Mouse (Mus musculus): Measurements from ENCODE around the gene Vav3.

DNA sequence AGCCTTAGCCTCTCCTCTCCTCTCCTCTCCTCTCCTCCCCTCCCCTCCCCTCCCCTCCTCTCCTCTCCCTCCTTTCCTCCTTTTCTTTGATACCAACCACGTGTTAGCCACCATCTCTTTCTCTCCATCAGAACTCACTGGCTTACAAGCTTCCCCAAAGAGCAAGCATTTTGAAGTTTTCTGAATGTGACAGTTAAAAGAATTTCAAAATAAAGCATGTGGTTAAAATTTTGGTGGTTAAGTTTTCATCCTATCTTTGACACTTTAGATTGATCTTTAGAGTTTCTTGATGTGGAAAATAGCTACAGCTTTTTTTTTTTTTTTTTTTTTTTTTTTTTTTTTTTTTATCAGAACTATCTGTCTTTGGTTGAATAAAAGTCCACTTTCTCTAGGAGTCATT lies 31.1 kb downstream of the Vav3 start:
- no peak for TF ChIP-seq POLR2A (IDR thresholded peaks at IDR 0.05; ENCODE audit: borderline replicate concordance, insufficient read depth, low read length)
- TF ChIP-seq CTCF (IDR thresholded peaks at IDR 0.05; ENCODE audit: borderline replicate concordance, insufficient read depth, low read depth, low read length): no peak
